ENCODE assay signal across 8 mouse cellular contexts in genomic region chr19:8928689-8929223, GRCm38 (mm10). TPM values are rescaled to one million over a fixed set of nuclear protein-coding genes. Genes with fewer than 3 reads are reported as not detected.
DNase-seq lines count a peak whose midpoint lies in the region; ATAC-seq and TF ChIP-seq lines count a peak whose summit lies in the region.

No protein-coding gene starts in this region.

- H3K4me2 ChIP-seq in lung, postnatal 0 days (replicated peaks; ENCODE audit: low read depth, low read length), result peak overlapping the region; percentile 78
- H3K4me2 ChIP-seq in myocyte (ENCODE audit: low read depth), result peak overlapping the region; percentile 96

- 18% methylated on average over 16 of the region's 16 CpGs for WGBS in lung, postnatal 0 days

- no peaks in the 10 kb centered on the region for H3K27me3 ChIP-seq in lung, postnatal 0 days (replicated peaks; ENCODE audit: insufficient read depth, low read length)
- no peaks in the 10 kb centered on the region for H3K27me3 ChIP-seq in myocyte (ENCODE audit: control insufficient read depth, insufficient read depth, insufficient read length)

- peak overlapping the region; percentile 82 for H3K4me3 ChIP-seq in lung, postnatal 0 days (ENCODE audit: low read depth, low read length)
- H3K4me3 ChIP-seq in myocyte, result peak overlapping the region; percentile 51

- no peaks in the 10 kb centered on the region for H3K9me3 ChIP-seq in lung, postnatal 0 days (ENCODE audit: low read length)

- peak overlapping the region; percentile 76; the same call in 1 of the 2 replicates for H3K9ac ChIP-seq in lung, postnatal 0 days (replicated peaks; ENCODE audit: low read depth)

- DNase-seq in adrenal gland, postnatal 14 days, result peak; percentile 53
- DNase-seq in adrenal gland, postnatal 10 days, result no peak
- DNase-seq in lung, postnatal 0 days (ENCODE audit: low spot score), result no peak
- DNase-seq in lung, adult 18-20 months, result no peak
- no peak for DNase-seq in urinary bladder, postnatal 10 days (ENCODE audit: low spot score)
- no peak for DNase-seq in spleen, adult 12 weeks (ENCODE audit: low spot score)

- peak; percentile 3 for ATAC-seq in lung, postnatal 0 days
- peak; percentile 38 for ATAC-seq in inflammation-experienced regulatory T-cells, adult 6 months

- peaks cover 7% of the 10 kb centered on the region for H3K4me1 ChIP-seq in lung, postnatal 0 days (ENCODE audit: insufficient read depth, low read depth, low read length)

- H3K79me2 ChIP-seq in myocyte (ENCODE audit: control insufficient read depth, insufficient read depth), result peaks cover 7% of the 10 kb centered on the region

- peak overlapping the region; percentile 95; the same call in 1 of the 2 replicates for H3K27ac ChIP-seq in lung, postnatal 0 days (ENCODE audit: low read length)

- no peak for TF ChIP-seq CTCF in lung, postnatal 0 days (IDR thresholded peaks at IDR 0.05)

- TF ChIP-seq EP300 in lung, postnatal 0 days (IDR thresholded peaks at IDR 0.05), result no peak

- peaks cover 12% of the 10 kb centered on the region for H3K36me3 ChIP-seq in lung, postnatal 0 days (ENCODE audit: insufficient read depth, low read length)
- peaks cover 10% of the 10 kb centered on the region for H3K36me3 ChIP-seq in myocyte (ENCODE audit: control insufficient read depth, insufficient read depth)

- H3ac ChIP-seq in myocyte (ENCODE audit: control insufficient read depth, insufficient read length), result peak overlapping the region; percentile 76

- TF ChIP-seq POLR2A in myocyte (IDR thresholded peaks at IDR 0.05; ENCODE audit: insufficient read length, low read depth), result no peak

TF ChIP-seq in myocyte, 11 proteins besides CTCF, POLR2A, EP300 and RAD21:
- TF ChIP-seq MAX (IDR thresholded peaks at IDR 0.05; ENCODE audit: low read depth) (no peak), POLR2AphosphoS2 (IDR thresholded peaks at IDR 0.05; ENCODE audit: insufficient read length, low read depth) (peak; percentile 52), TCF3 (IDR thresholded peaks at IDR 0.05; ENCODE audit: insufficient read length, low read depth) (no peak), SRF (IDR thresholded peaks at IDR 0.05; ENCODE audit: control insufficient read depth, insufficient read length, low read depth) (no peak), MYOD1 (IDR thresholded peaks at IDR 0.05; ENCODE audit: control insufficient read depth in 1 of 3, insufficient read length in 2 of 3, low read depth in 2 of 3) (no peak), E2F4 (IDR thresholded peaks at IDR 0.05; ENCODE audit: insufficient read depth) (no peak), MYOG (IDR thresholded peaks at IDR 0.05; ENCODE audit: control insufficient read depth in 1 of 3, insufficient read depth in 1 of 3, insufficient read length in 2 of 3, low read depth in 2 of 3) (no peak), REST (IDR thresholded peaks at IDR 0.05; ENCODE audit: insufficient read depth, insufficient read length) (peak; percentile 10), TCF12 (IDR thresholded peaks at IDR 0.05; ENCODE audit: insufficient read depth, poor library complexity, severe bottlenecking) (no peak)

RNA-seq across cellular contexts. Expression of gene Rom1, which starts 0.4 kb away (rescaled TPM):
- 25.7 and 33.3 TPM in 2 replicates for total RNA-seq in adrenal gland, postnatal 14 days (2021)
- 10 to 100 TPM; 17.4 to 24.0 TPM for total RNA-seq in adrenal gland, postnatal 10 days (2021)
- polyA plus RNA-seq in lung, postnatal 0 days (2015; fragmentation: Nextera tagmentation; extraction: Ambion mirVana), result 4.9 and 5.7 TPM in 2 replicates
- polyA plus RNA-seq in inflammation-experienced regulatory T-cells, adult 6 months (2017; shearing (Covaris generic)), result 10 to 100 TPM in 1 of 3 experiments, 1 to 10 TPM in 2; 3.2 to 22.7 (median 3.4) TPM
- 6.0 TPM for polyA plus RNA-seq in myocyte (2012; fragmentation: generic; extraction: Trizol)

RNA-seq across cellular contexts. Expression of gene Eml3, which starts 0.6 kb away (rescaled TPM):
- 45.4 and 49.5 TPM in 2 replicates for total RNA-seq in adrenal gland, postnatal 14 days (2021)
- 10 to 100 TPM; 43.6 to 53.3 TPM for total RNA-seq in adrenal gland, postnatal 10 days (2021)
- 28.6 and 30.5 TPM in 2 replicates for polyA plus RNA-seq in lung, postnatal 0 days (2015; fragmentation: Nextera tagmentation; extraction: Ambion mirVana)
- polyA plus RNA-seq in inflammation-experienced regulatory T-cells, adult 6 months (2017; shearing (Covaris generic)), result 10 to 100 TPM; 20.3 to 25.7 (median 20.4) TPM
- polyA plus RNA-seq in myocyte (2012; fragmentation: generic; extraction: Trizol), result 14.7 TPM

RNA-seq across cellular contexts. Expression of gene B3gat3, which starts 8.6 kb away (rescaled TPM):
- total RNA-seq in adrenal gland, postnatal 14 days (2021), result 52.1 and 53.8 TPM in 2 replicates
- total RNA-seq in adrenal gland, postnatal 10 days (2021), result 10 to 100 TPM; 55.1 to 59.3 TPM
- polyA plus RNA-seq in lung, postnatal 0 days (2015; fragmentation: Nextera tagmentation; extraction: Ambion mirVana), result 39.5 and 39.6 TPM in 2 replicates
- 10 to 100 TPM; 11.3 to 26.1 (median 20.0) TPM for polyA plus RNA-seq in inflammation-experienced regulatory T-cells, adult 6 months (2017; shearing (Covaris generic))
- 66.3 TPM for polyA plus RNA-seq in myocyte (2012; fragmentation: generic; extraction: Trizol)

RNA-seq across cellular contexts. Expression of gene Mta2, which starts 12.9 kb away (rescaled TPM):
- 93.1 and 105 TPM in 2 replicates for total RNA-seq in adrenal gland, postnatal 14 days (2021)
- total RNA-seq in adrenal gland, postnatal 10 days (2021), result 100 to 1,000 TPM in 1 of 2 experiments, 10 to 100 TPM in 1; 94.8 to 111 TPM
- 81.8 and 84.7 TPM in 2 replicates for polyA plus RNA-seq in lung, postnatal 0 days (2015; fragmentation: Nextera tagmentation; extraction: Ambion mirVana)
- 10 to 100 TPM; 78.8 to 96.7 (median 81.2) TPM for polyA plus RNA-seq in inflammation-experienced regulatory T-cells, adult 6 months (2017; shearing (Covaris generic))
- 81.5 TPM for polyA plus RNA-seq in myocyte (2012; fragmentation: generic; extraction: Trizol)

RNA-seq across cellular contexts. Expression of gene Tut1, which starts 24.9 kb away (rescaled TPM):
- 20.2 and 21.7 TPM in 2 replicates for total RNA-seq in adrenal gland, postnatal 14 days (2021)
- total RNA-seq in adrenal gland, postnatal 10 days (2021), result 10 to 100 TPM; 17.4 to 19.3 TPM
- 12.8 and 13.6 TPM in 2 replicates for polyA plus RNA-seq in lung, postnatal 0 days (2015; fragmentation: Nextera tagmentation; extraction: Ambion mirVana)
- 10 to 100 TPM; 17.6 to 38.3 (median 35.3) TPM for polyA plus RNA-seq in inflammation-experienced regulatory T-cells, adult 6 months (2017; shearing (Covaris generic))
- 24.9 TPM for polyA plus RNA-seq in myocyte (2012; fragmentation: generic; extraction: Trizol)
